8 mouse cellular contexts compared by ENCODE assay signal in genomic region chr2:167630421-167630820, GRCm38 (mm10). TPM values are rescaled to one million over a fixed set of nuclear protein-coding genes. Genes with fewer than 3 reads are reported as not detected.
DNase-seq lines count a peak whose midpoint lies in the region; ATAC-seq and TF ChIP-seq lines count a peak whose summit lies in the region.

No protein-coding gene starts in this region.

- H3K36me3 ChIP-seq in spleen, adult 2 months (ENCODE audit: control insufficient read depth, insufficient read depth, low read length) = no peaks in the 10 kb centered on the region
- H3K36me3 ChIP-seq in liver, embryonic 12.5 days = peaks cover 39% of the 10 kb centered on the region

- peak overlapping the region; percentile 90 for H3K4me2 ChIP-seq in liver, embryonic 12.5 days

- H3K4me3 ChIP-seq in cerebellum, adult 2 months (replicated peaks; ENCODE audit: insufficient read depth, low read depth, low read length) = peak overlapping the region; percentile 72
- H3K4me3 ChIP-seq in spleen, adult 2 months (ENCODE audit: extremely low read depth, insufficient read depth, insufficient read length) = peak overlapping the region; percentile 88
- H3K4me3 ChIP-seq in liver, embryonic 12.5 days = peak overlapping the region; percentile 98

- H3K27ac ChIP-seq in cerebellum, adult 2 months (ENCODE audit: insufficient read depth, low read length) = no peak overlapping the region
- H3K27ac ChIP-seq in spleen, adult 2 months (ENCODE audit: insufficient read depth, low read length) = peak overlapping the region; percentile 43; the same call in 1 of the 2 replicates
- H3K27ac ChIP-seq in liver, embryonic 12.5 days = peak overlapping the region; percentile 100

- DNase-seq in cerebellum, adult 2 months = no peak
- no peak for DNase-seq in spleen, adult 2 months (ENCODE audit: low read depth in 1 of 2, low spot score in 2 of 2)
- DNase-seq in spleen, postnatal 36 days (ENCODE audit: low spot score in 2 of 2) = no peak
- no peak for DNase-seq in frontal cortex, postnatal 36 days (ENCODE audit: low spot score in 2 of 2)
- no peak for DNase-seq in cerebellum, postnatal 4 days (ENCODE audit: low spot score in 2 of 2)

- 60% methylated on average over 5 of the region's 5 CpGs for WGBS in cerebellum, adult 2 months
- 60% methylated on average over 5 of the region's 5 CpGs for WGBS in spleen, adult 2 months
- 52% methylated on average over 5 of the region's 5 CpGs for WGBS in liver, embryonic 12.5 days (ENCODE audit: insufficient replicate concordance)

- ATAC-seq in cerebellum, adult (ENCODE audit: insufficient number of reproducible peaks, low FRiP score, low TSS enrichment) = no peak
- no peak for ATAC-seq in liver, embryonic 12.5 days
- no peak for ATAC-seq in frontal cortex, adult (ENCODE audit: low TSS enrichment)

- H3K9ac ChIP-seq in liver, embryonic 12.5 days = peak overlapping the region; percentile 99

- H3K9me3 ChIP-seq in liver, embryonic 12.5 days (replicated peaks) = no peaks in the 10 kb centered on the region

- TF ChIP-seq POLR2A in cerebellum, adult 2 months (IDR thresholded peaks at IDR 0.05; ENCODE audit: borderline replicate concordance, insufficient read depth, low read length) = no peak
- no peak for TF ChIP-seq POLR2A in spleen, adult 2 months (IDR thresholded peaks at IDR 0.05; ENCODE audit: low read depth, low read length)

- H3K27me3 ChIP-seq in cerebellum, adult 2 months (ENCODE audit: control insufficient read depth, insufficient read depth, low read length) = no peaks in the 10 kb centered on the region
- no peaks in the 10 kb centered on the region for H3K27me3 ChIP-seq in spleen, adult 2 months (ENCODE audit: control insufficient read depth, insufficient read depth, low read length)
- no peaks in the 10 kb centered on the region for H3K27me3 ChIP-seq in liver, embryonic 12.5 days (replicated peaks)

- peaks cover 41% of the 10 kb centered on the region for H3K4me1 ChIP-seq in cerebellum, adult 2 months (ENCODE audit: control insufficient read depth, insufficient read depth, low read length)
- peaks cover 20% of the 10 kb centered on the region; the same call in 1 of the 2 replicates for H3K4me1 ChIP-seq in spleen, adult 2 months (ENCODE audit: control insufficient read depth, insufficient read depth, insufficient read length)
- H3K4me1 ChIP-seq in liver, embryonic 12.5 days = peaks cover 82% of the 10 kb centered on the region

- TF ChIP-seq CTCF in cerebellum, adult 2 months (IDR thresholded peaks at IDR 0.05; ENCODE audit: borderline replicate concordance, insufficient read depth, low read depth, low read length) = no peak
- TF ChIP-seq CTCF in spleen, adult 2 months (IDR thresholded peaks at IDR 0.05; ENCODE audit: extremely low read depth, insufficient read depth, insufficient read length, insufficient replicate concordance) = no peak

RNA-seq across cellular contexts. Expression of gene Ube2v1, which starts 1.5 kb away (rescaled TPM):
- 195 and 219 TPM in 2 replicates for polyA plus RNA-seq in cerebellum, adult 2 months (2012; rRNA removed)
- polyA plus RNA-seq in spleen, adult 2 months (2012; rRNA removed) = 85.2 and 102 TPM in 2 replicates
- polyA plus RNA-seq in liver, embryonic 12.5 days (2016; fragmentation: Nextera tagmentation; extraction: Ambion mirVana) = 256 and 259 TPM in 2 replicates

RNA-seq across cellular contexts. Expression of gene Gm20431, which starts 30.9 kb away (rescaled TPM):
- polyA plus RNA-seq in cerebellum, adult 2 months (2012; rRNA removed) = 12.2 and 15.1 TPM in 2 replicates
- 13.2 TPM in 1 of 2 replicates, not detected in the other for polyA plus RNA-seq in spleen, adult 2 months (2012; rRNA removed)
- polyA plus RNA-seq in liver, embryonic 12.5 days (2016; fragmentation: Nextera tagmentation; extraction: Ambion mirVana) = 1.8 and 4.8 TPM in 2 replicates

RNA-seq across cellular contexts. Expression of gene Cebpb, which starts 58.3 kb away (rescaled TPM):
- polyA plus RNA-seq in cerebellum, adult 2 months (2012; rRNA removed) = 8.2 and 8.7 TPM in 2 replicates
- polyA plus RNA-seq in spleen, adult 2 months (2012; rRNA removed) = 68.5 and 161 TPM in 2 replicates
- polyA plus RNA-seq in liver, embryonic 12.5 days (2016; fragmentation: Nextera tagmentation; extraction: Ambion mirVana) = 21.8 and 23.4 TPM in 2 replicates

RNA-seq across cellular contexts. Expression of gene Tmem189, which starts 59.2 kb away (rescaled TPM):
- polyA plus RNA-seq in cerebellum, adult 2 months (2012; rRNA removed) = 105 and 113 TPM in 2 replicates
- polyA plus RNA-seq in spleen, adult 2 months (2012; rRNA removed) = 90.7 and 126 TPM in 2 replicates
- 27.3 and 30.4 TPM in 2 replicates for polyA plus RNA-seq in liver, embryonic 12.5 days (2016; fragmentation: Nextera tagmentation; extraction: Ambion mirVana)
